Mouse (Mus musculus): Measurements from ENCODE around the gene Olfr169.
"Not testable (repeated sequence)": the region's sequence is repeated elsewhere in the genome, so short reads cannot be mapped to it uniquely, and the experiment has no call there.

Gene Olfr169

DNA sequence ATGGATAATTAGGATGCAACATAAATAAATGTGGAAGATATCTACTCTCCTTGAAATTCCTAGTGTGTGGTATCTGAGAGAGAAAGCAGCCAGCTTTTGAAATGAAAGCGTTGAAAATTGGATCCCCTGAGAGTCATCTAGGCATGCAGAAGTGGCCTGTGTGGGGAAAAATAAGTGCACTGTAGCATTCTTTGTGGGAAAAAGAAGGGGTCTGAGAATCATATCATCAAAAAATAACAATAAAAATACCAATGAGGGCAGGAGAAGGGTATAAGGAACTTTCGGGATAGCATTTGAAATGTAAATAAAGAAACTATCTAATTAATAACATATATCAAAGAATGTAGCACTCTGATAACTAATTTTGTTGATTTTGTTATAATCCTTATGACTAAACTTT is at the start of gene Olfr169:
Gene Olfr169, minus strand, starts transcription at position 101 of the 400 bp plus-strand sequence.
- not testable (repeated sequence) for DNase-seq (ENCODE audit: low read depth)

GRCm38 (mm10) chr16:19611782-19612181 is 40.2 kb upstream of the Olfr169 start, which contains the start of gene Olfr170:
TSS of gene Olfr170 (minus strand) at chr16:19611882.
- not testable (repeated sequence) for DNase-seq (ENCODE audit: low read depth)

- no peak for DNase-seq (ENCODE audit: low read depth)
Measured at GRCm38 (mm10) chr16:19603166-19603565, 31.6 kb upstream of the Olfr169 start.

GRCm38 (mm10) chr16:19553429-19553828 is 18.2 kb downstream of the Olfr169 start:
- not testable (repeated sequence) for DNase-seq (ENCODE audit: low read depth)

GRCm38 (mm10) chr16:19552246-19552645 is 19.4 kb downstream of the Olfr169 start:
- not testable (repeated sequence) for DNase-seq (ENCODE audit: low read depth)

GRCm38 (mm10) chr16:19535455-19535854 is 36.2 kb downstream of the Olfr169 start, which contains the start of gene Olfr168:
TSS of gene Olfr168 (minus strand) at chr16:19535555.
- DNase-seq (ENCODE audit: low read depth): no peak

- DNase-seq (ENCODE audit: low read depth): no peak
Measured at GRCm38 (mm10) chr16:19522166-19522565, 49.4 kb downstream of the Olfr169 start, which contains the start of gene Olfr167. TSS of gene Olfr167 (minus strand) at chr16:19522266.
